Mouse (Mus musculus) G1E (cell line): ENCODE measurements around the gene Utp15.

Experiments
- CTCF ChIP-seq: IDR thresholded peaks from 2 replicates; pipeline ENCODE4 v1.5.1; 2012; ENCODE audit warnings: low read depth, low read length, inconsistent platforms, mixed read lengths
- GATA1 ChIP-seq: IDR thresholded peaks from 2 replicates; pipeline ENCODE4 v1.6.1; 2012; ENCODE audit warnings: borderline replicate concordance, low read length, inconsistent platforms, mixed read lengths
- GATA2 ChIP-seq: IDR thresholded peaks from 2 replicates; pipeline ENCODE4 v1.6.1; 2012; ENCODE audit warnings: low read depth, low read length, inconsistent platforms, borderline replicate concordance
- POLR2AphosphoS5 ChIP-seq: IDR thresholded peaks from 2 replicates; pipeline ENCODE4 v1.6.1; 2012; ENCODE audit warnings: low read depth, low read length, inconsistent platforms; ENCODE audit not compliant: insufficient replicate concordance
- TAL1 ChIP-seq: conservative IDR thresholded peaks from 2 replicates; pipeline ENCODE4 v1.6.1; 2012; ENCODE audit warnings: low read depth, low read length, inconsistent platforms, mixed read lengths

DNA sequence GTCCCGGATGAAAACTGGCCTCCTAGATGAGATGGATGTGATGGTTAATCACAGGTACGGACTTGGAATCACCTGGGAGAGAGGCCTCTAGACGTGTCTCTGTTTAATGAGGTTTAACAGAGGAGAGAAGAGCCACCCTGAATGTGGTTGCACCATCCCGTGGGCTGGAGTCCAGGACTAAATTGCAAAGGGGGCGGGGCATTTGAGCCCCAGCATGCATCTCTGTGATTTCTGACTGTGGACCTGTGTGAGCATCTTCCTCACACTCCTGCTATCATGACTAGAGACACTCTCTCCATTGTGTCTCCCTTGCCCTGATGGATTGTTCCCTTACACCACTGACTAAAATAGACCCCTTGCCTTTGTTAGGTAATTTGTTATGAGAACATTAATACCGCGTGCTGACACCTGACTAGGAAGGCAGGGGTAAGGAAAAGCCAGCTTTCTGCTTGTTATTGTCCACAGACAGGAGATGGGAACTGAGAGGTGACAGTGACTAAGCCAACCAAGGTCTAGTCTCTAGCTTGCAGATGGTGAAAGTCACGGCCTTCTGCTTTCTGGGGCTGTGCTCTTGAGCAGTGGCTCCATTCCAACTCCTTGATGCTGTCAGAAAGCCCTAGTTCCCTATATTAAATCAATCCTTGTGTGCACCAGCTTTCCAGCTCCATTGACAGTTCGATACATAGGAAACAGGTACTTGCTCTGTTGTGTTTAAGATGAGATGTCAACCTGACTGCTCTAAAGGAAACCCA lies 21.1 kb downstream of the Utp15 start:
- no peak for TF ChIP-seq CTCF
- no peak for TF ChIP-seq GATA2
- no peak for TF ChIP-seq GATA1
- no peak for TF ChIP-seq POLR2AphosphoS5
- no peak for TF ChIP-seq TAL1
